Mouse (Mus musculus): ENCODE results near the gene Jazf1. TPM values are rescaled to one million over a fixed set of nuclear protein-coding genes. Genes with fewer than 3 reads are reported as not detected.

The Jazf1 gene
- polyA plus RNA-seq, 1 experiment = 0.43 TPM

GRCm38 (mm10) chr6:52903226-52903960 lies 165.0 kb downstream of the Jazf1 start:
- Histone ChIP-seq H3K27ac (ENCODE audit: insufficient read depth, low read length) (no peak overlapping the region), H3K4me1 (ENCODE audit: control insufficient read depth, insufficient read depth, insufficient read length) (no peaks in the 10 kb centered on the region), H3K4me3 (ENCODE audit: extremely low read depth, insufficient read depth, insufficient read length) (no peak overlapping the region), H3K36me3 (ENCODE audit: control insufficient read depth, insufficient read depth, low read length) (no peaks in the 10 kb centered on the region), H3K27me3 (ENCODE audit: control insufficient read depth, insufficient read depth, low read length) (no peaks in the 10 kb centered on the region)
- WGBS = 61% methylated on average over 4 of the region's 4 CpGs
- no peak for DNase-seq (ENCODE audit: low read depth in 1 of 2, low spot score in 2 of 2)
- TF ChIP-seq POLR2A (IDR thresholded peaks at IDR 0.05; ENCODE audit: low read depth, low read length) (no peak), CTCF (IDR thresholded peaks at IDR 0.05; ENCODE audit: extremely low read depth, insufficient read depth, insufficient read length, insufficient replicate concordance) (no peak)

- no peaks in the 10 kb centered on the region for H3K27me3 ChIP-seq (ENCODE audit: control insufficient read depth, insufficient read depth, low read length)
- 81% methylated on average over 3 of the region's 3 CpGs for WGBS
- TF ChIP-seq CTCF (IDR thresholded peaks at IDR 0.05; ENCODE audit: extremely low read depth, insufficient read depth, insufficient read length, insufficient replicate concordance) = no peak
- no peak for TF ChIP-seq POLR2A (IDR thresholded peaks at IDR 0.05; ENCODE audit: low read depth, low read length)
- H3K27ac ChIP-seq (ENCODE audit: insufficient read depth, low read length) = no peak overlapping the region
- no peak for DNase-seq (ENCODE audit: low read depth in 1 of 2, low spot score in 2 of 2)
- H3K4me3 ChIP-seq (ENCODE audit: extremely low read depth, insufficient read depth, insufficient read length) = no peak overlapping the region
- H3K4me1 ChIP-seq (ENCODE audit: control insufficient read depth, insufficient read depth, insufficient read length) = no peaks in the 10 kb centered on the region
- no peaks in the 10 kb centered on the region for H3K36me3 ChIP-seq (ENCODE audit: control insufficient read depth, insufficient read depth, low read length)
Observed at GRCm38 (mm10) chr6:52899574-52900245, 168.7 kb downstream of the Jazf1 start.

- no peak for TF ChIP-seq CTCF (IDR thresholded peaks at IDR 0.05; ENCODE audit: extremely low read depth, insufficient read depth, insufficient read length, insufficient replicate concordance)
- TF ChIP-seq POLR2A (IDR thresholded peaks at IDR 0.05; ENCODE audit: low read depth, low read length) = no peak
- Histone ChIP-seq H3K36me3 (ENCODE audit: control insufficient read depth, insufficient read depth, low read length) (no peaks in the 10 kb centered on the region), H3K4me3 (ENCODE audit: extremely low read depth, insufficient read depth, insufficient read length) (no peak overlapping the region), H3K27ac (ENCODE audit: insufficient read depth, low read length) (no peak overlapping the region), H3K4me1 (ENCODE audit: control insufficient read depth, insufficient read depth, insufficient read length) (no peaks in the 10 kb centered on the region), H3K27me3 (ENCODE audit: control insufficient read depth, insufficient read depth, low read length) (no peaks in the 10 kb centered on the region)
- DNase-seq (ENCODE audit: low read depth in 1 of 2, low spot score in 2 of 2) = no peak
- 76% methylated on average over 4 of the region's 4 CpGs for WGBS
Observed at GRCm38 (mm10) chr6:52895075-52895474, 173.4 kb downstream of the Jazf1 start.

- H3K27ac ChIP-seq (ENCODE audit: insufficient read depth, low read length) = no peak overlapping the region
- H3K27me3 ChIP-seq (ENCODE audit: control insufficient read depth, insufficient read depth, low read length) = no peaks in the 10 kb centered on the region
- H3K4me1 ChIP-seq (ENCODE audit: control insufficient read depth, insufficient read depth, insufficient read length) = no peaks in the 10 kb centered on the region
- H3K4me3 ChIP-seq (ENCODE audit: extremely low read depth, insufficient read depth, insufficient read length) = no peak overlapping the region
- DNase-seq (ENCODE audit: low read depth in 1 of 2, low spot score in 2 of 2) = no peak
- TF ChIP-seq POLR2A (IDR thresholded peaks at IDR 0.05; ENCODE audit: low read depth, low read length) = no peak
- no peak for TF ChIP-seq CTCF (IDR thresholded peaks at IDR 0.05; ENCODE audit: extremely low read depth, insufficient read depth, insufficient read length, insufficient replicate concordance)
- H3K36me3 ChIP-seq (ENCODE audit: control insufficient read depth, insufficient read depth, low read length) = no peaks in the 10 kb centered on the region
- WGBS = 88% methylated on average over 13 of the region's 13 CpGs
Observed at GRCm38 (mm10) chr6:52894501-52894823, 174.0 kb downstream of the Jazf1 start.

- TF ChIP-seq CTCF (IDR thresholded peaks at IDR 0.05; ENCODE audit: extremely low read depth, insufficient read depth, insufficient read length, insufficient replicate concordance) = no peak
- no peak for TF ChIP-seq POLR2A (IDR thresholded peaks at IDR 0.05; ENCODE audit: low read depth, low read length)
- Histone ChIP-seq H3K27ac (ENCODE audit: insufficient read depth, low read length) (no peak overlapping the region), H3K36me3 (ENCODE audit: control insufficient read depth, insufficient read depth, low read length) (no peaks in the 10 kb centered on the region), H3K4me1 (ENCODE audit: control insufficient read depth, insufficient read depth, insufficient read length) (no peaks in the 10 kb centered on the region), H3K27me3 (ENCODE audit: control insufficient read depth, insufficient read depth, low read length) (no peaks in the 10 kb centered on the region), H3K4me3 (ENCODE audit: extremely low read depth, insufficient read depth, insufficient read length) (no peak overlapping the region)
- no peak for DNase-seq (ENCODE audit: low read depth in 1 of 2, low spot score in 2 of 2)
- WGBS = 82% methylated on average over 9 of the region's 9 CpGs
Observed at GRCm38 (mm10) chr6:52893811-52894500, 174.5 kb downstream of the Jazf1 start.

GRCm38 (mm10) chr6:52892978-52893377 lies 175.5 kb downstream of the Jazf1 start:
- WGBS = 72% methylated on average over 3 of the region's 3 CpGs
- Histone ChIP-seq H3K4me1 (ENCODE audit: control insufficient read depth, insufficient read depth, insufficient read length) (no peaks in the 10 kb centered on the region), H3K4me3 (ENCODE audit: extremely low read depth, insufficient read depth, insufficient read length) (no peak overlapping the region), H3K36me3 (ENCODE audit: control insufficient read depth, insufficient read depth, low read length) (no peaks in the 10 kb centered on the region), H3K27ac (ENCODE audit: insufficient read depth, low read length) (no peak overlapping the region), H3K27me3 (ENCODE audit: control insufficient read depth, insufficient read depth, low read length) (no peaks in the 10 kb centered on the region)
- TF ChIP-seq CTCF (IDR thresholded peaks at IDR 0.05; ENCODE audit: extremely low read depth, insufficient read depth, insufficient read length, insufficient replicate concordance) (no peak), POLR2A (IDR thresholded peaks at IDR 0.05; ENCODE audit: low read depth, low read length) (no peak)
- no peak for DNase-seq (ENCODE audit: low read depth in 1 of 2, low spot score in 2 of 2)

Measured in spleen, adult 2 months (tissue).